Mouse (Mus musculus): ENCODE measurements around the gene Pgls.
A peak's percentile ranks its signal among the peaks of the same experiment; 100 is the strongest.

The Pgls gene

DNA sequence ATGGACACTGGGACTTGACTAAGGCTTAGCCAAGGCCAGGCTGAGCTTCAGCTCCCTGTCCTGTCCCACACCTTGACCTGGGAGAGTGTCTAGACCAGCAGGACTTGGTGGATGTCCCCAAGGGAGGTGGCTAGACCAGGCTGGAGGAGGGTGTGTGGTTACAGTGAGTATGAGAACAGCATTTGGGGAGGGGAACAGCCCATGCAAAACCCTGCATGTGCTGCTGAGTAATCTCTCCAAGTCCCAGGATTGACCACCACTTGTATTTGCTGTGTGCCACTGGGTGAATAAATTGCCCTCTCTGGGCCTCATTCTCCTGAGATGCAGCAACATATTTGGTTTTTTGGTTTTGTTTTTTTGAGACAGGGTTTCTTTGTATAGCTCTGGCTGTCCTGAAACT is 6.4 kb downstream of the Pgls start:
- no peak for DNase-seq (ENCODE audit: low spot score in 2 of 2)

DNA sequence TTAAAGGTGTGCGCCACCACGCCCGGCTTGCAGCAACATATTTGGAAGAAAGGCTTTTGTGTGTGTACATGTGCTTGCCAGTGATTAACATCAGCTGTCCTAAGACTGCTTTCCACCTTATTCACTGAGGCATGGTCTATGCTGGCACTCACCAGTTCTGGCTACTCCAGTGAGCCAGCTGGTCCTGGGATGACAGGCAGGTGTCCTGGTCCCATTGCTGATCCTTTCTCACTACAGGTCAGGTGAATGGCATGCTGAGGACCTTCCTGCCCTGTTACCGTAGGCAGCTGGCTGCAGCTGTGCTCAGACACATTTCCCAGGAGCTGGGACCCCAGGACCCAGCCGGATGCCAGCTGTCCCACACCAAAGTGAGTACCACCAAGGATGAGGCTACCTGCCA is 6.9 kb downstream of the Pgls start:
- DNase-seq (ENCODE audit: low spot score in 2 of 2), result no peak

DNA sequence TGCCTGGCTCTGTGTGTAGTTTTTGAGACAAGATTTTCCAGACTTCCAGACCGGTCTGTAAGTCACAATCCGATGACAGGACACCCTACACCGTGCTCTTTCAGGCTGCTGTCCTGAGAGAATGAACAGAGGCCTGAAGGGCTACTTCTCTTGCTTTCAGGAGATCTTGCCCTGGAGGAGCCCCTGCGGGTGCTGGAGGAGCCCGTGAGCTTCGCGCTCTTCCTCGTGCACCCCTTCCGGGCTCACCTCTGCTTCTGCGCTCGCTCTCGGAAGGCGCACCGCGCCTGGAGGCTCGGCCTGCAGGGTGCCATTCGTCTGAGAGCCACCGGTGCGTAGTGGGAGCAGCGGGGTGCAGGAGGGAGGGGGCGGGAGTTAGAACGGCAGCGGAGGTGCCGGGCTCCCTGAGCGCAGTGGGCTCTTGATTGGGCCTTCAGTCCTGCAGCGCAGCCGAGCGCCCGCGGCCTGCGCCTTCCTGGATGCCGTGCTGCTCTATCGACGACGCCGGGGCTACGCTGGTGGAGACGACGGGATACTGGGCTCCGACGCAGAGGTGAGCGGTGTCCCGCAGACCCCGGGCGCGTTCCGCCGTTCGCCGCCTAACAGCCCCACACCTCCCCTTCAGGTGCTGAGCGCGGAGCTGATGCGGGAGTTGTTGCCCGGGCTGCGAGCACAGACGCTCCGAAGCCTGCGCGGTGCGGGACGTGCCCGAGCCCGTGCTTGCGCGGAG is 10.1 kb downstream of the Pgls start:
- DNase-seq (ENCODE audit: low spot score in 2 of 2), result no peak

DNA sequence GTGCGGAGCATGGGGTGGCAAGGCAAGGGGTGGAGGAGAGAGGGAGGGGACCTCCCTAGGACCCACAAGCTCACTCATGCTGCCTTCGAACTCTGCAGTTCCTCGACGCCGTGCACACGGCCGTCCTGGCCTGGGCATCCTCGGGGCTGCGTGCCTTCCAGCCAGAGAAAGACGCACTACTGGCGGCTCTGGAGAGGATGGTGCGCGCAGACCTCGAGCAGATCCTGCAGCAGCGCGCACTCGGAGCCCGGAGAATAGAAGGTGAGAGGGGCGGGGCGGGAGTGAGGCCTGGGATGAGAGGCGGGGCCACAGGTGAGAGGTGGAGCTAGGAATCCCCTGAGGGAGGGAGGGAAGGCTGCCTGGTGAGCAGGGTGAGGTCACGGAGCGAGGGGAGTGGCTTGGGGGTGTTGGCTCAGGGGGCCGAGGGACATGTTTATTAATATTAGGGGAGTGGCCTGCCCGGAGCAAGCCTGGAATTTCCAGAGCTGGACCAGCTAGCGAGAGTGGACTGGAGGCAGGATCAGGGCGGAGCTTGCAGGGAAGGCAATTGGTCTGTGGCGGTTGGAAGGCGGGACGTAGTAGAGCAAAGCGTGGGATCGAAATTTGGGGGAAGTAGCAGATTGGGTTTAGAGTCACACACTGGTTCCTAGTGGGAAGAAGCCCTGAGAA is 10.8 kb downstream of the Pgls start:
- peak; percentile 83 to 84 for DNase-seq (ENCODE audit: low spot score in 2 of 2)

DNA sequence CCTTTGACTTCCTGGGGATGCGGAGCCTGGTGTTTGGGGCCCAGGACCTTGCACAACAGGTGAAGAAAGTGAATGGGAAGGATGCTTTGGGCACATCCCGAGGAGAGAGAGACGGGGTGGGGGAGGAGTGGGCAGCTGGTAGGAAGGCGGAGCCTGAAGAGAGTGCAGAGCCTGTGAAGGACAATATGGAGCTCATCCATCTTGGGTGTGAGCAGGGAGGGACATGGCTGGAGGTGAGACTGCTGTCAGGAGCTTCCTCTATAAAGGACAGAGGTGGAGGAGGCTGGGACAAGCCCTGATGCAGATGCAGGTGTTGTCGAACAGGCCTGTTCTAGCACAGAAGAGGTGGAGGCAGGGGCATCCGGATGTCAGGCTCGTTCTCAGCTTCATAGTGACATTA is 12.0 kb downstream of the Pgls start:
- DNase-seq (ENCODE audit: low spot score in 2 of 2), result no peak

DNA sequence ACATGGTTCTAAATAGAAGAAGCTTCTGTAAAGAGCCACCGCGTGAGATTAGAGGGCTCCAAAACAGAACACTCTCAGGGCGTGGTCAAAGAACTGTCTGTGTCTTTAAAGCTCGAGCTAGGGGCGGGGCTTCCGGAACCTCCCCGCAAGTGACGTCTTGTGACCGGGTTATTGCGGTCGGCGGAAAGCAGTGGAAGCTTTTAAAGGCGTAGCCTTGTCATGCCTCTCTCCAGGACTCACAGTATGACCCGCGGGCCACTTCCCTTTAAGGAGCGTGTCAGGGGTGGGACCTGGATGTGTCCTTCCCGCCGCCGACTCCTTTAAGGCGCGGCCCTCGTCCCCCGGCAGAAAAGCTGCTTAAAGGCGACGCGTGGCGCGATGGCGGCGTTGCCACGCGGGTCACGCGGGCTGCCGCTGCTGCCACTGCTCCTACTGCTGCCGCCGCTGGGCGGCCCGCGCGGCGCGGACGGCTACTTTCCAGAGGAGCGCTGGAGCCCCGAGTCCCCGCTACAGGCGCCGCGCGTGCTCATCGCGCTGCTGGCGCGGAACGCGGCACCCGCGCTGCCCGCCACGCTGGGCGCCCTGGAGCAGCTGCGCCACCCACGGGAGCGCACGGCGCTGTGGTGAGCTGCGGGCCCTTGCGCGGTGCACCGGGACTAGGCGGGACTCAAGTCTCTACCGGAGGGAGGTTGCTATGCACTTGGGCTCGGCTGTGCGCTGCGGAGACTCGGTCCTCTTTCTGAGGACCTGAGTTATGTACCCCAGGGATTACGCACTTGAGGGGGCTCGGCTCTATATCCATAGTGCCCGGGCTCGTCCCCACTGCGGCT is 19.1 kb downstream of the Pgls start, which contains the start of gene Colgalt1:
Gene Colgalt1, plus strand, starts transcription at position 177 of the 830 bp plus-strand sequence.
- peak; percentile 80 to 96 for DNase-seq (ENCODE audit: low spot score in 2 of 2)

DNA sequence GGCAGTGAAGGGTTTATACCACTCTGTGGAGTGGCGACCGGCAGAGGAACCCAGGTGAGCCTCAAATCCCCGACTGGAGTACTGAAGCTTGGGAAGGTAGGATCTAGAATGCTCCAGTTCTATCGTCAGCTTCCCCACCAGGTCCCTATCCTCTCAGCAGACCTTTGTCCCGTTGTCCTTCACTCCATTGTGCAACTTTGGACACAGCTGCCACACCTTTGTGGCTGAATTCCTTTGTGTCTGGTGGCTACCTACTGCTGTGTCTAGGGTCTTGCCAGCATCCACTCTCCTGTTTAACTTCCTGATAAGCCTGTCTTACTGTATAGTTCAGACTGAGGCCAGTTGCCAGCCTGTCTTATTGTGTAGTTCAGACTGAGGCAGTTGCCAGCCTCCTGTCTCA is 20.2 kb downstream of the Pgls start:
- no peak for DNase-seq (ENCODE audit: low spot score in 2 of 2)

DNA sequence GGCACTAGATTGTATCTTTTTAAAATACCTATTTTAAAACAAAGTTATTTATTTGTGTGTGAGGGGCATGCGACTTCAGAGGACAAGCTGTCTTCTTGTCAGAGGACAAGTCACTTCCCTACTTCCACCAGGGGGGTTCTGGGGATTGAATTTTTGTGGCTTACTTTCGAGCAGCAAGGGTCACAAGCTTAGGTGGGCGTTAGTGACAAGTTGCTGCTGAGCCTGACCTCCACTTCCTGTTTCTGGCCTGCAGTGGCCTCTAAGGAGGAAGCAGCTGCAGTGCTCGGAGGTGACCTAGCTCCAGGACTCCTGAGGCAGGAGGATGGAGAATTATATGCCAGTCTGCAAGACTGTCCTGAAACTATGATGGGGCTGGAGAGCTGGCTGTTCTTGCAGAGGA is 21.4 kb downstream of the Pgls start:
- no peak for DNase-seq (ENCODE audit: low spot score in 2 of 2)

DNA sequence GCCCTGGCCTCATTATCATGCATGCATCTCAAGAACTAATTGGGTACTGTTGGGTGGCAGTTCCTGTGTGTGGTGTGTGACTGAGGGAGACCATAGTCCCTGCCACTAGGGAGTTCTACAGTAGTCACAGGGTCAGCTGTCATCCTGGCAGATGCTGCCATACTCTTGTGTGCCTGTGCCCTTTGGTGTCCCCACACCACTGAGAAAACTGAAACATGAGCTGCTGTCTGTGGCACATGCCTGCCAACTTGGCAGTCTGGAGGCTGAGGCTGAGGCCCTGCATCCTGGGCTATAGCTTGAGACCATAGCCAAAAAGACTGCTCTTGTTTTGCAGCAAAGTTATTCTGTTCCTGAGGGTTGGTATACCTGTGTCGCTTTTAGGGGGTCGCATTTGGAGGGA is 27.8 kb downstream of the Pgls start:
- DNase-seq (ENCODE audit: low spot score in 2 of 2), result no peak

DNA sequence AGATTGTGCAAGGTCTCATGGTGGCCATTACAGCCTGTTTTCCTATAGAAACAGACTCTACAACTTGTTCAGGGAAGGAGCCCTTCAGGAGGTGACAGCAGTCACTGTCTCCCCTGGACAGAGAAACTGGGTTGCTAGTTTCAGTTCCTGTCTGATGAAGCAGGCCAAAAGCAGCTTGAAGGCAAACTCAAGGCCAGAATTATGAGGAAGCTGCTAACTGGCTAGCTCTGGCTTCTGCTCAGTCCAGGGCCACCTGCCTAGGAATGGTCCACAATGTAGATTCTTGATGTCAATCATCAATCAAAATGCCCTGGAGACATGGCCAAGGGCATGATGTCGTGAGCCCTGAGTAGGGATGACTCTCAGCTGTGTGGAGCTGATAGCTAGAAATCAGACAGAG is 33.1 kb downstream of the Pgls start:
- DNase-seq (ENCODE audit: low spot score in 2 of 2), result no peak

DNA sequence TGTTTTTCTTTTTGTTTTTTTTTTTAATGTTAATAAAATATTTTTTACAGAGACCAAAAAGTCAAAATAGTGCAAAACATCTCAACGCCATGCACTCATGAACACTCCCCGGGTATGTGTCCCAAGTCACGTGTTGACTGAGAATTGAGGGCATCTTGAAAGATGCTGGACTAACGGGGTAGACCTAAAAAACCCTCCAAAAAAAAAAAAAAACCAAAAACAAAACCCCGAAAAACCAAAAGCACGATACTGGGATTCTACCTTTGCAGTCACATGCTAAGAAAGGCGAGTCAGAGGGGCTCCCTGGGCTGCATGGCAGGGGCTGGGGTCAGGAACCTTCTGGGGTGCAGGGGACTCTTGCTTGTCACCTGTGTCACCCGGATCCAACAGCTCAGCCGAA is 34.8 kb downstream of the Pgls start:
- DNase-seq (ENCODE audit: low spot score in 2 of 2), result no peak

DNA sequence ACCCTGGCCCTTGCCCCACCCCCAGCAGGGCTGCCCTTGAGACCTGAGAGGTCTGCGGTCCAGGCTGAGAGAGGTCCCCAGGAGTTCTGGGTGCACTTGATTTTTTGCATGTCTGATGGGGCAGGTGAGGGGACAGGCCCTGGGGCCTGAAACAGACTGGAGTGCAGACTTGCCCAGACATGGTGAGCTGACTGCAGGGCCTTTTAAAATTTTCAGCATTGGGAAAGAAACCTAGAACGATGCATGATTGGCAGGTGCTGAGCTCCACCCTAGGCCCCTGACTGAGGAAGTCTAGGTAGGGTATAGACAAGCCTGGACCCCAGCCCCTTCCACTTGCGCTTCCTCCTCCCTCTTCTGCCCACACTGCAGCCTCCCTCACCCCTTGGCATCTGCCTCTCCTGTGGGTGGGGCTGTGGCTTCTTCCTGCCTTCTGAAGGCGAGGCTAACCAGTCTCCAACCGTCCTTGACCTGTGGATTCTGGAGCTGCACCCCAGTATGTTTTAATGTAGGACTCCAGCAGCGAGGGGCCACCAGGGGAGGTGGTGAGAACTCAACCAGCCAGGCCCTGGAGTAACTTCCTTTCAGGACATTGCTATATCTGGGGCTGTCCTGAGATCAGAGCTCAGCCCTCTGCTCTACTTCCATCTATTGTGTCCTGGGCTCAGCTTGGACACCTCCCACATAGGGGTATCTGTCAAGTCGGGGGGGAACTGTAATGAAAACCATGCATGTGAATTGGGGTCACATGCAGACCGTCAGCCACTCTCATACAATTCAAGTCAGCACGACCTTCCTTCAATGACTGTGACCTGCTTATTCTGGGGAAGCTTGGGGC is 35.5 kb downstream of the Pgls start:
- no peak for DNase-seq (ENCODE audit: low spot score in 2 of 2)

DNA sequence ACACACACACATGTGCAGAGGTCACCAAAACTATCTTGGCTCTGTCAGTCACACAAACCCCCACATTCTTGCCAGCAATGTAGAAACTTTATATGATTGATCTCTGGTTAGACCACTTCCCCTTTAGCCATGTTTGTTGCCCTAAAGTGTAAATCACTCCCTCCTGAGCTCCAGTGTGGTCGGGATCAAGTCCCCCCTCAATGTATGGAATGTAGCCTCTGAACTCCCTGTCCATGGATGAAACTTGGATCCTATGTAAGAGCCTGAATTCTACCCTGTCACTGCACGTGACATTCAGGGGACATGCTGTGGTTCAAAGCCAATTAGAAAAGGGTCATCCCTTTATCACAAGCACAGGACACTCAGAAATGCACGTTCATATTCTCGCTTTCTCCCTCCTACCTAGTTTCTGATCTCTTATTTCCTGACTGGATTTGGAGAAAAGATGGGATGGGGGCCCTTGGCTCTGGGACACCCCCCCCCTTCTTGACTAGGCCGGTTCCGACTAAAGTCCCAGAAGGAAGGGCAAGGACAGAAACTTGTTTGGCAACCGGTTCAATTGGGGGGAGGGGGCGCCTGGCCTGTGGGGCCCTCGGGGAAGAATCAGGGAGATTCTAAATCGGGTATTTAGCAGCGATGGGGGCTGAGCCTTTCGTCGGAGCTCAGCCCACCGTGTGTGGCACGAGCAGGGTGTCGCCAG is 36.6 kb downstream of the Pgls start:
- DNase-seq (ENCODE audit: low spot score in 2 of 2), result no peak

DNA sequence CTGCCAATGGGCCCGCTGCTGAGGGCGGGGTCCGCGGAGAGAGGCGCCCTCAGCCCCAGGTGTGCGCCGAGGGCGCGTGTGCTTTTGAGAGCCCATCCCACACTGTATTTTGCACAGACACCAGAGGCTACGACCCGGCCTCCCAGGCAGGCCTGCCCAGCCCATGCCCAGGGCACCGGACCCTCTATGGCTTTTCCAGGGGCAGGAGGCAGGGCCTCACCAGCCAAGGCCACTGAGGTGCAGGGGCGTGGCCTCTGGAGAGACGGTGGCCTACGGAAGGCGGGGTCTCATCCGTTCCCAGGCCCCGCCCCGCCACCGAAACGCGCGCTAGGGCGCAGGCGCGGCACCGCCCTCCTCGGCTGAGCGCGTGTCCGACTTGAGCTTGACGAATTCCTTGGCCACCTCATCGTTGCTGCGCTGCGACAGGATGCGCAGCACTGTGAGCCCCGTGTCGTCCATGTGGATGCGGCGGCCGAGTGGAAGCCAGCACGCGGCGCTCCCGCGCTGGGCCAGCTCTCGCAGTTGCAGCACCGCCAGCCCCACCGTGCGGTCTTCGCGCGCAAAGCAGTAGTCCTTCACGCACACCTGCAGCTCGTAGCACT is 37.2 kb downstream of the Pgls start:
- DNase-seq (ENCODE audit: low spot score in 2 of 2), result peak; percentile 90 to 95

DNA sequence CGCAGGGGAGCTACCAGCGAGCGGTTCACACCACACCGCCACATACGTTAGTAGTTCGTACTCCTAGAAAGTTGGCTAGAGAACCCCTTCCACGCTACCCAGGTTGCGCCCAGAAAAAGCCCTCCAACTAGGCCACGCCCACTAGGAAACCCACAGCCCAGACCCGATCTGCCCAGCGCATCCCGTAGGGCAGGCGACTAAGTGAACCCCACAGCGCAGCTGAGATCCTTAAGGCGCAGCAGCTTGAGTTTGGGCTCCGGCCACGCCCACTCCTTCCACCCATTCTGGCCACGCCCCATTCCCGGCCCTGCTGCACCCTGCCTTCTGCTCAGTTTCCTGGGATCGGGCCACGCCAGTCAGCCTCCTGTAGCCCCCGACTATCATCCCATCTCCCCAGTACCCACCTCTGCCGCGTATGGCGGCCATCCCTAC is 37.8 kb downstream of the Pgls start:
- DNase-seq (ENCODE audit: low spot score in 2 of 2), result peak; percentile 31 to 49

DNA sequence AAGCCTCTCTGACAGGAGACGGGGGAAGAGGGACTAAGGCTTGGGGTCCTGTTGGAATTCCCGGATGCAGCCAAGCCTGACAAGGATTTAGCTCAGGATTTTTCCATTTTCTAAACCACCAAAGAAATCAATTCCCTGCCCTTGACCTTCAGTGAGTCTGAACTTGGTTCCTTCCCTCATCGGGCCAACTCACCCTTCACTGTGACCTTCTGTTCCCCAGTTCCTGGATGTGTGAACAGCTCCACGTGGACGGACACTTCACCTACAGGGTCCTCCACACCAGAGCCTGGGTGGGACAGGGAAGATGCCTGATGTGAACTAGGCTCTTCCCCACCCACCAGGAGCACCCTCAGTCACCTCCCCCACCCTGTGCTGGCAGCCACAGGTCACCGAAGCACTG is 38.8 kb downstream of the Pgls start:
- DNase-seq (ENCODE audit: low spot score in 2 of 2), result no peak

DNA sequence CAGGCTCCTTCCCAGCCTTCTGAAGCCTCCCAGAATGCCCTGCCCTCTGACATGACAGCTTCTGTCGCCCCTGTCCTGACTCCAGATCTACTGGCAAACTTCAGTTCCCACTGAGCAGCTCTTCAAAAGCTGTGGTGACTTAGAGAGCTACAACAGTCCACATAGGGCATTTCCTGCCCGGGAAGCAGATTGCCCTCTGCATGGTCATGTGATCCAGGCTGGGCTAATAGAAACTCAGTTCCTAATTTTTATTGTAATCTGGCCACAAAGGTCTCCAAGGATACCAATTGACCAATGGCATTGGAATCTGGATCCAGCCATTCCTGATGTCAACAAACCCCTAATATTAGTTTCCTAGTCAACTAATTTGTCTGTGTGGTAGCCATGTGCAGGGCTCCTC is 39.9 kb downstream of the Pgls start:
- DNase-seq (ENCODE audit: low spot score in 2 of 2), result no peak

DNA sequence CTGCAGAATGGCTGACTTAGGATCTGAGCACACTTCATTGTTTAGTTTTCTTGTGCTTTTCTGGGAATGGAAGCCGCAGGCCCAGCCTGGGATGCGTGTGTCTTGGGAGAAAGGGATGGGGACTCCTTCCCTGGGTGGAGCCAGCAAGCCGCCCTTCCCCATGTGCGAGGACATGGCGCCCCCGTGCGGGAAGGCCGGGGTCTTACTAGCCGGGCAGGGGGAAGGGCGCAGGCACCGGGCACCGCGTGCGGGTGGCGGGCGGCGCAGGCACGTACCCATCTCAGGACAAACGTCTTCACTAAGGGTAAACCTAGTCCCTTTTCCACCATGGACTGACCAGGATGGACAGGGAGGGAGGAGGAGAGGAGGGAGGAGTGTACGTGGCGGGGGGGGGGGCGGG is 41.2 kb downstream of the Pgls start:
- peak in 1 of 2 experiments; percentile 37 for DNase-seq (ENCODE audit: low spot score in 2 of 2)

DNA sequence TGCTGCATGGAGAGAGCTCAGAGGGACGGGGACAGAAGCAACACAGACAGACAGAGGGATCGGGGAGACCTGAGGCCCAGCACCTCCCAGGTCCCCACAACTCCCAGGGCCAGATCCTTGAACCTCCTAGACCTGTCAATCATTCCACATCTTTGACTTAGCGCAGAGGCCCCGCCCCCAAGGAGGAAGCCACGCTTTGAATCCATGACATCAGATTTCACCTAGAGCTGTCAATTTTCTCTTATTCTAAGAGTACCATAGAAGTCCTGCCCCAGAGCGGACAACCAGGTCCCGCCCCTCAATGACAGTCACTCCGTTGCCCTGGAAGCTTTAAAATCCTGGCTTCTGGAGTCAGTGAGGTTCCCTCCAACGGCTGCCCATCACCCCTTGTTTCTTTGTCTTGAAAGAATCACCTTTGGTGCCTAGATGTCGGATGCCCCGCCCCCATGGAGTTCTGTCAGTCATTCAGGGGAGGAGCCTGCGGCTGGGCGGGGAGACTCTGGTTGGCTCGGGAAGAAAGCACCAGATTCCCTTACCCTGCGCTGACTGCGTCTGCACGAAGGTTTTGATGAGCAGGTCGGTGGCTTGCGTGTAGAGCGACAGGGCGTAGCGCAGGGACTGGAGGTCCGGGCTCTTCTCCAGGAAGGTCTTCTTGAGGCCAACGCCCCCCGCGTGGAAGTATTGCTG is 42.1 kb downstream of the Pgls start:
- DNase-seq (ENCODE audit: low spot score in 2 of 2), result peak; percentile 34 to 51
